Mouse (Mus musculus): ENCODE measurements around the gene Serpind1. TPM values are rescaled to one million over a fixed set of nuclear protein-coding genes. Genes with fewer than 3 reads are reported as not detected.

The Serpind1 gene
- 1.1 and 1.5 TPM in 2 replicates for polyA plus RNA-seq (2012; rRNA removed)

DNA sequence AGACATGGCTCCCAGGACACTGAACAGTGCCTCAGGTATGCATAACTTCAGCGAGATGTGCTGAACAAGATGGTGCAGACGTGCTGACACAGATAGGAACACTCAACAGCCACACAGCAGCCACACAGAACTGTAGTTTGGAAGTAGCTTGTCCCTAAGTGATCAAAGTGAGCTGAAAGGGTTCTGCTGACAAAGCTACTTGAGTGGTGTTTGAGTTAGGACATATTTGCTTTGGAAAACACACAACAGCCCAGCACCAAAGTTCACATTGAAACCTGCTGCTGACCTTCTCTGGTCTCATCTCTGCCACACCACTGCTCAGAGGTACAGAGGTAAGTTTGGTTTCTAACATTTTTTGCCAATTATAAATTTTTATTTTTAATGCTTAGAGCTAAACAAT lies at the start of gene Serpind1:
Gene Serpind1, plus strand, starts transcription at position 256 of the 400 bp plus-strand sequence.

Other genes with a start within 250 kb of the Serpind1 start
- 147 and 154 TPM in 2 replicates for gene Ppil2, start 220.1 kb upstream of the Serpind1 start, polyA plus RNA-seq (2012; rRNA removed)
- gene 2610318N02Rik, start 206.2 kb upstream of the Serpind1 start, polyA plus RNA-seq (2012; rRNA removed) = 42.5 and 55.1 TPM in 2 replicates
- gene Sdf2l1, start 199.0 kb upstream of the Serpind1 start, polyA plus RNA-seq (2012; rRNA removed) = 22.4 and 26.5 TPM in 2 replicates
- 41.3 and 46.8 TPM in 2 replicates for gene Ydjc, start 186.8 kb upstream of the Serpind1 start, polyA plus RNA-seq (2012; rRNA removed)
- gene Ccdc116, start 184.1 kb upstream of the Serpind1 start, polyA plus RNA-seq (2012; rRNA removed) = 4.1 and 5.1 TPM in 2 replicates
- 121 and 126 TPM in 2 replicates for gene Ube2l3, start 128.7 kb upstream of the Serpind1 start, polyA plus RNA-seq (2012; rRNA removed)
- gene Rimbp3, start 122.8 kb upstream of the Serpind1 start, polyA plus RNA-seq (2012; rRNA removed) = 1.2 and 1.3 TPM in 2 replicates
- gene Hic2, start 97.8 kb upstream of the Serpind1 start, polyA plus RNA-seq (2012; rRNA removed) = 13.1 and 14.2 TPM in 2 replicates
- 57.6 and 69.3 TPM in 2 replicates for gene Tmem191c, start 55.3 kb upstream of the Serpind1 start, polyA plus RNA-seq (2012; rRNA removed)
- gene Snap29, start 74.6 kb downstream of the Serpind1 start, polyA plus RNA-seq (2012; rRNA removed) = 12.6 and 13.4 TPM in 2 replicates
- gene Pi4ka, start 74.9 kb downstream of the Serpind1 start, polyA plus RNA-seq (2012; rRNA removed) = 131 and 133 TPM in 2 replicates
- 33.8 and 39.8 TPM in 2 replicates for gene Crkl, start 120.6 kb downstream of the Serpind1 start, polyA plus RNA-seq (2012; rRNA removed)
- gene Aifm3, start 158.2 kb downstream of the Serpind1 start, polyA plus RNA-seq (2012; rRNA removed) = 16.5 and 20.2 TPM in 2 replicates
- 264 and 273 TPM in 2 replicates for gene Lztr1, start 177.3 kb downstream of the Serpind1 start, polyA plus RNA-seq (2012; rRNA removed)
- gene Thap7, start 199.8 kb downstream of the Serpind1 start, polyA plus RNA-seq (2012; rRNA removed) = 77.6 and 81.3 TPM in 2 replicates
- gene Lrrc74b, start 229.9 kb downstream of the Serpind1 start, polyA plus RNA-seq (2012; rRNA removed) = 0.45 and 0.53 TPM in 2 replicates
- 1.5 and 2.1 TPM in 2 replicates for gene P2rx6, start 230.5 kb downstream of the Serpind1 start, polyA plus RNA-seq (2012; rRNA removed)